Mouse (Mus musculus): ENCODE results near the gene Fam126a.

- TF ChIP-seq CHD2 (IDR thresholded peaks at IDR 0.05; ENCODE audit: low read depth, low read length) (no peak), MAFK (IDR thresholded peaks at IDR 0.05; ENCODE audit: insufficient read depth, low read depth, low read length) (no peak), ZNF384 (IDR thresholded peaks at IDR 0.05; ENCODE audit: low read depth, low read length) (no peak), HCFC1 (IDR thresholded peaks at IDR 0.05; ENCODE audit: borderline replicate concordance, insufficient read depth, low read length) (no peak), ZC3H11A (IDR thresholded peaks at IDR 0.05; ENCODE audit: borderline replicate concordance, low read depth, low read length) (no peak)
Measured at GRCm38 (mm10) chr5:23993553-23993894, 37.0 kb downstream of the Fam126a start.
